Mouse (Mus musculus): ENCODE results near the gene Gm12355. TPM values are rescaled to one million over a fixed set of nuclear protein-coding genes. Genes with fewer than 3 reads are reported as not detected.
A peak's percentile ranks its signal among the peaks of the same experiment; 100 is the strongest.

The Gm12355 gene
- polyA plus RNA-seq, 1 experiment from 2014 or later, result 0.48 TPM

DNA sequence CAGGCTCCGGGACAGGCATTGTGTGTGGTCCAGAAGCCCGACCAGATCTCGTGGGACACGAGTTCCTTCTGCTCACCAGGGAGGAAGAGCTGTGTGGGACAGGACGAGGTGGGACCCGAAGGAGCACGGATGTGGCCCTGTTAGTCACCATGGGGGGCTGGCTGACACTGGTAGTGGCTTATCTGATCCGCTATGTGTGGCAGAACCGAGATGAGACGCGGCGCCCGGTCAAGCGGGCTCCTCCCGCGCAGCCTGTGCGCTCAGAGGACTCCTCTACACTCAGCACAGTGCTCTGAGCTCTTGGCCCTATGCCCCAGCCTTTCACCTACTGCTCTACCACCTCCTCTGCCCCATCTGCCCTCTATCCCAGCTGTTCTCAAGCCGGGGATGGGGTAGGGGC is 26.2 kb downstream of the Gm12355 start:
- Histone ChIP-seq H3K36me3 (no peaks in the 10 kb centered on the region), H3K4me2 (0 out of 2 replicates have a peak overlapping the region, but pooled peaks have one; percentile 17), H3K27ac (replicated peaks) (no peak overlapping the region), H3K4me3 (no peak overlapping the region), H3K9ac (no peak overlapping the region), H3K4me1 (replicated peaks) (peaks cover 8% of the 10 kb centered on the region; the same call in 1 of the 2 replicates), H3K27me3 (peaks cover 13% of the 10 kb centered on the region), H3K9me3 (no peaks in the 10 kb centered on the region)
- 39% methylated on average over 18 of the region's 18 CpGs for WGBS
- peak; percentile 30; the same call in 1 of the 2 replicates for ATAC-seq (ENCODE audit: low FRiP score, low read depth)

- H3K27ac ChIP-seq (replicated peaks), result no peak overlapping the region
- H3K9me3 ChIP-seq, result no peaks in the 10 kb centered on the region
- peaks cover 8% of the 10 kb centered on the region; the same call in 1 of the 2 replicates for H3K4me1 ChIP-seq (replicated peaks)
- WGBS, result 57% methylated on average over 18 of the region's 18 CpGs
- H3K27me3 ChIP-seq, result peaks cover 13% of the 10 kb centered on the region
- no peak overlapping the region for H3K4me3 ChIP-seq
- no peaks in the 10 kb centered on the region for H3K36me3 ChIP-seq
- H3K9ac ChIP-seq, result no peak overlapping the region
- H3K4me2 ChIP-seq, result peak overlapping the region; percentile 17; the same call in 1 of the 2 replicates
- ATAC-seq (ENCODE audit: low FRiP score, low read depth), result no peak
Measured at GRCm38 (mm10) chr11:98598851-98599290, 26.6 kb downstream of the Gm12355 start.

- no peaks in the 10 kb centered on the region for H3K36me3 ChIP-seq
- H3K27me3 ChIP-seq, result peaks cover 13% of the 10 kb centered on the region
- ATAC-seq (ENCODE audit: low FRiP score, low read depth), result no peak
- WGBS, result 85% methylated on average over 8 of the region's 8 CpGs
- H3K9ac ChIP-seq, result no peak within 1 kb of the TSS
- peak within 1 kb of the TSS; percentile 17; the same call in 1 of the 2 replicates for H3K4me2 ChIP-seq
- H3K4me1 ChIP-seq (replicated peaks), result peaks cover 8% of the 10 kb centered on the region; the same call in 1 of the 2 replicates
- no peak within 1 kb of the TSS for H3K4me3 ChIP-seq
- no peaks in the 10 kb centered on the region for H3K9me3 ChIP-seq
- no peak within 1 kb of the TSS for H3K27ac ChIP-seq (replicated peaks)
Measured at GRCm38 (mm10) chr11:98597991-98598390, 27.5 kb downstream of the Gm12355 start, which contains the start of gene Lrrc3c. Gene Lrrc3c, plus strand, starts transcription at chr11:98598291.

- H3K27me3 ChIP-seq, result peaks cover 13% of the 10 kb centered on the region
- 42% methylated on average over 5 of the region's 6 CpGs for WGBS
- ATAC-seq (ENCODE audit: low FRiP score, low read depth), result no peak
- no peak overlapping the region for H3K9ac ChIP-seq
- H3K36me3 ChIP-seq, result no peaks in the 10 kb centered on the region
- no peak overlapping the region for H3K4me3 ChIP-seq
- no peak overlapping the region for H3K4me2 ChIP-seq
- H3K27ac ChIP-seq (replicated peaks), result no peak overlapping the region
- H3K9me3 ChIP-seq, result no peaks in the 10 kb centered on the region
- H3K4me1 ChIP-seq (replicated peaks), result peaks cover 5% of the 10 kb centered on the region; the same call in 1 of the 2 replicates
Measured at GRCm38 (mm10) chr11:98597363-98597762, 28.1 kb downstream of the Gm12355 start.

- Histone ChIP-seq H3K27ac (replicated peaks) (no peak overlapping the region), H3K9me3 (no peaks in the 10 kb centered on the region)
Measured at GRCm38 (mm10) chr11:98595955-98596354, 29.5 kb downstream of the Gm12355 start.

GRCm38 (mm10) chr11:98595473-98595872 is 30.0 kb downstream of the Gm12355 start:
- Histone ChIP-seq H3K4me1 (replicated peaks) (no peaks in the 10 kb centered on the region; the same call in 1 of the 2 replicates), H3K27ac (replicated peaks) (no peak overlapping the region), H3K4me2 (no peak overlapping the region), H3K9me3 (no peaks in the 10 kb centered on the region), H3K36me3 (no peaks in the 10 kb centered on the region), H3K27me3 (peaks cover 10% of the 10 kb centered on the region; the same call in 1 of the 2 replicates), H3K9ac (no peak overlapping the region), H3K4me3 (no peak overlapping the region)
- no peak for ATAC-seq (ENCODE audit: low FRiP score, low read depth)
- WGBS, result 78% methylated on average over 10 of the region's 10 CpGs

More at GRCm38 (mm10) chr11:98595955-98596354, 29.5 kb downstream of the Gm12355 start:
- H3K4me2 ChIP-seq, result no peak overlapping the region
- H3K36me3 ChIP-seq, result no peaks in the 10 kb centered on the region
- no peak for ATAC-seq (ENCODE audit: low FRiP score, low read depth)
- H3K4me3 ChIP-seq, result no peak overlapping the region
- no peaks in the 10 kb centered on the region; the same call in 1 of the 2 replicates for H3K4me1 ChIP-seq (replicated peaks)
- no peak overlapping the region for H3K9ac ChIP-seq
- H3K27me3 ChIP-seq, result peaks cover 13% of the 10 kb centered on the region; the same call in 1 of the 2 replicates
- 91% methylated on average over 3 of the region's 3 CpGs for WGBS

- H3K27ac ChIP-seq (replicated peaks), result no peak overlapping the region
- H3K4me2 ChIP-seq, result no peak overlapping the region
Measured at GRCm38 (mm10) chr11:98595021-98595420, 30.4 kb downstream of the Gm12355 start.

GRCm38 (mm10) chr11:98590548-98591445 is 34.7 kb downstream of the Gm12355 start:
- no peak overlapping the region for H3K27ac ChIP-seq (replicated peaks)
- no peak overlapping the region for H3K9ac ChIP-seq
- no peak overlapping the region for H3K4me2 ChIP-seq
- no peak for ATAC-seq (ENCODE audit: low FRiP score, low read depth)
- H3K4me1 ChIP-seq (replicated peaks), result peaks cover 22% of the 10 kb centered on the region
- H3K36me3 ChIP-seq, result no peaks in the 10 kb centered on the region
- H3K4me3 ChIP-seq, result no peak overlapping the region
- 0 out of 2 replicates have a peak, but pooled peaks cover 6% of the 10 kb centered on the region for H3K27me3 ChIP-seq
- WGBS, result 68% methylated on average over 19 of the region's 19 CpGs
- no peaks in the 10 kb centered on the region for H3K9me3 ChIP-seq

More at GRCm38 (mm10) chr11:98595021-98595420, 30.4 kb downstream of the Gm12355 start:
- Histone ChIP-seq H3K4me1 (replicated peaks) (no peaks in the 10 kb centered on the region; the same call in 1 of the 2 replicates), H3K9me3 (no peaks in the 10 kb centered on the region), H3K36me3 (no peaks in the 10 kb centered on the region), H3K27me3 (0 out of 2 replicates have a peak, but pooled peaks cover 10% of the 10 kb centered on the region), H3K4me3 (no peak overlapping the region), H3K9ac (no peak overlapping the region)
- no peak for ATAC-seq (ENCODE audit: low FRiP score, low read depth)
- WGBS, result 76% methylated on average over 6 of the region's 6 CpGs

GRCm38 (mm10) chr11:98589306-98589705 is 36.2 kb downstream of the Gm12355 start:
- no peaks in the 10 kb centered on the region for H3K36me3 ChIP-seq
- H3K27me3 ChIP-seq, result 0 out of 2 replicates have a peak, but pooled peaks cover 6% of the 10 kb centered on the region
- H3K9ac ChIP-seq, result no peak overlapping the region
- no peak overlapping the region for H3K27ac ChIP-seq (replicated peaks)
- 85% methylated on average over 8 of the region's 8 CpGs for WGBS
- no peak for ATAC-seq (ENCODE audit: low FRiP score, low read depth)
- no peak overlapping the region for H3K4me3 ChIP-seq
- H3K9me3 ChIP-seq, result no peaks in the 10 kb centered on the region
- no peak overlapping the region for H3K4me2 ChIP-seq
- peaks cover 36% of the 10 kb centered on the region for H3K4me1 ChIP-seq (replicated peaks)

GRCm38 (mm10) chr11:98588833-98589281 is 36.6 kb downstream of the Gm12355 start:
- H3K9me3 ChIP-seq, result no peaks in the 10 kb centered on the region
- H3K36me3 ChIP-seq, result no peaks in the 10 kb centered on the region
- H3K27ac ChIP-seq (replicated peaks), result no peak overlapping the region
- H3K4me1 ChIP-seq (replicated peaks), result peaks cover 40% of the 10 kb centered on the region
- 0 out of 2 replicates have a peak, but pooled peaks cover 6% of the 10 kb centered on the region for H3K27me3 ChIP-seq
- ATAC-seq (ENCODE audit: low FRiP score, low read depth), result no peak
- 0 out of 2 replicates have a peak overlapping the region, but pooled peaks have one; percentile 42 for H3K9ac ChIP-seq
- 68% methylated on average over 6 of the region's 6 CpGs for WGBS
- no peak overlapping the region for H3K4me3 ChIP-seq
- H3K4me2 ChIP-seq, result peak overlapping the region; percentile 94

DNA sequence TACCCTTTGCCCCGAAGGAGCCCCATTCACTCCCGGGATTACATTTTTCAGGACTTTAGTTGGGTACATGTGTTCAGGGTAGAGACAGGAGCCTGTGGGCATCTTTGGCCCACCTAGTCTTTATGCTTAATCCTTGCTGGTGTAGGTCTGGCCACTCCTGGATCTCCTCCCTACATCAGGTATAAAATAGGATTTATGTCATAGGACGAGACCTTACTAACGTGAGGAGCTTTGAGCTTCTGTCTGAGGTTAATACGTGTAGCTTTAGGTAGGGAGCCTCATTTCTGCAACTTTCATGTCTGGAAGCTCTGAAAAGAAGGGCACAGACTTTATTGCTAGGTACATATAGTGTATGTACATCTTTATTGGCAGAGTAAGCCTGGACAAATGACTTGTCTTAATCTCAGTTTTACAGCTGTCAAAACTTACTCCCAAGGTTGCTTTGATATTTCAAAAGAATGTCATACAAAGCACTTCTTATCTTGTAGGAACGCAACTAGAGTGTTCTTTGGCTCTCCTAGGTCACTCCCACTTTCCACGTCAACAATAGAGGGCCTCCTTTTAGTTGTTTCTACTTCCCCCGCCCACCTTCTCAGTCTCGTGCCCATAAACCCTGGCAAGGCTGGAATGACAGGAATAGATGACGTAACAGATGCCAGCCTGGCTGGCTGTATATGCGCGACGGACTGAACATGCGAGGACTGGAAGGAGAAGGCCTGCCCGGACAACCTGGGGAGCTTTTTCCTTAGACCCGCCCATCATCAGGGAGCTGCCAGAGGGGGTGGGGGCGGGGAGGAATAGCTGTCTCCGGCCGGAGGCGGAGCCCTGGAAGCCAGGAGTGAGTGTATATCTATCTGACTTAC is 37.5 kb downstream of the Gm12355 start:
- Histone ChIP-seq H3K4me1 (replicated peaks) (peaks cover 40% of the 10 kb centered on the region), H3K9ac (peak overlapping the region; percentile 50), H3K36me3 (0 out of 2 replicates have a peak, but pooled peaks cover 6% of the 10 kb centered on the region), H3K27me3 (0 out of 2 replicates have a peak, but pooled peaks cover 6% of the 10 kb centered on the region), H3K4me3 (peak overlapping the region; percentile 99), H3K9me3 (no peaks in the 10 kb centered on the region), H3K4me2 (peak overlapping the region; percentile 94), H3K27ac (replicated peaks) (peak overlapping the region; percentile 90)
- WGBS, result 7% methylated on average over 20 of the region's 20 CpGs
- ATAC-seq (ENCODE audit: low FRiP score, low read depth), result peak; percentile 40; the same call in 1 of the 2 replicates

All from hindbrain, embryonic 15.5 days (tissue).